Mouse (Mus musculus) left cerebral cortex, adult 2 months (tissue): ENCODE results near the gene Plg. TPM values are rescaled to one million over a fixed set of nuclear protein-coding genes. Genes with fewer than 3 reads are reported as not detected.

ENCODE experiments used
- DNase-seq, 2 experiments: peaks; one replicate each; pipeline ENCODE4 v3.0.0; 2021 to 2022; ENCODE audit warnings: low spot score in 2 of 2, mixed read lengths in 1 of 2; ENCODE audit errors: extremely low spot score in 1 of 2
- H3K27ac ChIP-seq: fragments of 200-600 bp; 2 replicates; pipeline ENCODE4 v1.8.1; 2022
- H3K4me3 ChIP-seq: fragments of 200-600 bp; 2 replicates; pipeline ENCODE4 v1.8.1; 2022
- CTCF ChIP-seq: fragments of 200-600 bp; IDR thresholded peaks from 2 replicates; pipeline ENCODE4 v1.8.1; 2022; ENCODE audit warnings: antibody characterized with exemption, mild to moderate bottlenecking, moderate library complexity
- intact Hi-C: fragments of 180-260 bp; cut with DNase I; formaldehyde crosslinking; loops from one replicate; pipeline ENCODE4 v1.15.1; 2025
- total RNA-seq, 2 experiments: library from RNA; stranded (reverse); gene quantifications; 2 replicates each; pipeline ENCODE4 v1.2.3; 2021

The Plg gene
- total RNA-seq, 2 experiments from 2014 or later = 0.11 TPM; not detected in 1

- no peak for TF ChIP-seq CTCF
- intact Hi-C loops = no loop called here
- Histone ChIP-seq H3K4me3 (no peak overlapping the region), H3K27ac (no peak overlapping the region)
- DNase-seq = no peak
These were observed 17.8 kb downstream of the Plg start for GRCm38 (mm10) chr17:12396163-12396677.

- Histone ChIP-seq H3K27ac (no peak overlapping the region), H3K4me3 (no peak overlapping the region)
- intact Hi-C loops = no loop called here
- no peak for DNase-seq
- TF ChIP-seq CTCF = peak; percentile 21
These were observed 25.0 kb downstream of the Plg start for GRCm38 (mm10) chr17:12403420-12403819.

GRCm38 (mm10) chr17:12409346-12409944, 31.0 kb downstream of the Plg start:
- no peak overlapping the region for H3K4me3 ChIP-seq
- DNase-seq = no peak
- no peak for TF ChIP-seq CTCF
- intact Hi-C loops = no loop called here
- no peak overlapping the region for H3K27ac ChIP-seq

DNA sequence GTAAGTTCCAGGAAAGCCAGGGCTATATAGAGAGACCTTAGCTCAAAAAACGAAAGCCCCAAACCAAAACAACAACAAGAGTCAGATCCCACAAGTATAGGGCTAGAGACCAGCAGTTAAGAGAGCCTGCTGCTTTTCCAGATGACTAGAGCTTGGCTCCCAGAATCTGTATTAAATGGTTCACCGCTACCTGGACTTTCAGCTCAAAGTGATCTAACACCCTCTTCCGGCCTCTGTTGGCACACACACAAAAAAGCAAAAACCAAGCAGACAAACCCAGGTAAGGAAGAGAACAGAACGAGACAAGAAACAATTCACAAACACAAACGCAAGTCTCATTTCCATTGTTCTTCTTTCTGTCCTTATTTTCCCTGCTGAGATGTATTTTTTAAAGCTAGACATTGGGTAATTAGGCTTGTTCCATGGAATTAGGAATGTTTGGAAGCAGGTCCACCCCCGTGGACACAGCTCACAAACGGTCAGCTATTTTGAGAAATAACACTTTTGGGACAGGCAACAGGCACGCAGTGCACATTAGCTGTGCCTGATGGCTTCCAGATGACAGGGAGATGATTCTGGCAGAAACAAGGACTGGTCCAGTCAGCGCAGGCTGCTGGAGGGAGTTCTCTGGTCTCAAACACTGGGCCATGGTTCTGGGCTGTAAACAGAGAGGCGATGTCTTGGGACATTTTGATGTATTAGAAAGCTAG, 33.9 kb downstream of the Plg start:
- intact Hi-C loops = no loop called here

DNA sequence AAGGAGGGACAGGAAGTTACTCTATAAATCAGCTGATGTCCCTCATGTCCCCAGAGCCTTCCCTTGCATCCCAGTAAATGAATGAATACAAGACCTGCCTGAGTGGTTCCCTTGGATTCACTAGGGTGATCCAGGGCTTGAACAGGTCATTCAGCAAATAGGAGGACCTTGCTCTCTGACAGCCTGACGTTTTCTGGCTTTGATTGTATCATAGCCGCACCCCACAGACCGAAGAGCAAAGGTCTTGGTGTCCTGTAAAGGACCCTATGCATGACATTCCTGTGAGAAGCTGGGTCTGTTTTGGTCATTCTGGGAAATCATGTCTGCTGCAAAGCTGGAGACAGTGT, 34.5 kb downstream of the Plg start:
- intact Hi-C loops = no loop called here
- no peak for TF ChIP-seq CTCF
- H3K27ac ChIP-seq = no peak overlapping the region
- no peak overlapping the region for H3K4me3 ChIP-seq
- no peak for DNase-seq

More for the DNA sequence above, 33.9 kb downstream of the Plg start:
- no peak for DNase-seq
- no peak for TF ChIP-seq CTCF
- Histone ChIP-seq H3K27ac (no peak overlapping the region), H3K4me3 (no peak overlapping the region)

DNA sequence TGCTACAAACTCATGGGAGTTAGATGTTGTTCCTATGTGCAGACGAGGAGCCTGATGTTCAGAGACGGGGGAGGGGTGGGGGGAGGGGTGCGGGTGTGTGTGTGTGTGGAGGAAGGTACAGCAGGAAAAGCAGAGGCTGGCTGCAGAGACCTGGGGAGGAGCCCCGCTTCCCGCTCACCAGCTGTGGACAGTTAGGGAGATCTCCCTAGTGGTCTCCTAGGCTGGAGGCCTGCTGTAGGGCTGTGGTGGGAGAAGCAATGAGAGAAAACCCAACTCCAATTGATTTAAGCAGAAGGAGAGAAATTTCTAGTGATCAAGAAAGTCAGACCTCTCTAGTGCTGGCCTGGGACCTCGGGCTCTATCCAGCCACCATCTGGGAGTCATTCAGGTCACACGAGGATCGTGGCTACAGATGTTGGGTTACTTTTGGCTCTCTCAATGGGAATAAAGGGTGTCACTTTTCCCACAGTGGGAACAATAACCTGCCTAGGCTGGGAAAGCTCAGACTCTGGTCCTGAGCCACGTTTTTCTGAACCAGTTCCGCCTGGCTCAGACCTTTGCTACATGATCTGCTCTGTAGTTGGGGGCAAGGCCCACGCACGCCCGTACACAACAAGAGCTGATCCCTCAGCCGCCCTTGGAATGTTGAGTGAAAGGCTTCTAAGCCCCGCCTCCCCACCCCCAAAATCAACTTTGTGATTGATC, 36.8 kb downstream of the Plg start:
- intact Hi-C loops = loop anchor here (5.0 kb wide), 1 partner anchor 582 kb away; no protein-coding TSS in a partner anchor
- H3K27ac ChIP-seq = no peak overlapping the region
- no peak for TF ChIP-seq CTCF
- H3K4me3 ChIP-seq = no peak overlapping the region
- DNase-seq = no peak

- H3K4me3 ChIP-seq = no peak overlapping the region
These were observed 37.3 kb downstream of the Plg start for GRCm38 (mm10) chr17:12415741-12416140.

DNA sequence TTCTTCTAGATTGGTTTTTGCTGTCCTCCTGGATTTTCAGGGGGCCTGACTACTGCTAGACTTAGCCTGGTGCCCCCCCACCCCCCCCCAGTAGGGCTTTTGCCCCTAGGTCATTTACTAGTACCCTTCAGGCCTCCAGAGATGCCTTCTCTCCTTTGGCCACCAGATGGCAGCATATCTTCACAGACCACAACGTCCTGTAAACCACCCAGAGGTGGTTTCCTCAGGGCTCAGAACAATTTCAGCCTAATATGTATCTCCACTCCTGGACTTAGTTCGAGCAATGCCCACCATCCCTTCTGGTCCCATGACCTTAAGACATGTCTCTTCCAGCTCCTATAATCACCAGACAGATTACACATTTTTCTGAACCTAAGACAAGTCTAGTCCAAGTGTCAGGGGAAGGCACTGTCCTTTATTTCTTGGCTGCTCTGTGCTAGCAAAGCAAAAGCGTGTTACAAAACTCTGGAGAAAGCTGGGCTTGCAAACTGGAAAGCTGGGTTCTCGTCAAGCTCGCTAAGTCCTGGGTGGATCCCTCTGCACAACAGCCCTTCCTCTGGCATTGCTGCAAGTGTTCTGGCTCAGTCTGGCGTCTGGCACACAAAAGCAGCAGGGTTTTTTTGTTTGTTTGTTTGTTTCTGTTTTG, 38.0 kb downstream of the Plg start:
- DNase-seq = peak; percentile 79 to 80
- H3K27ac ChIP-seq = peak overlapping the region; percentile 3; the same call in 1 of the 2 replicates
- TF ChIP-seq CTCF = peak; percentile 84
- intact Hi-C loops = loop anchor here (1.0 to 5.0 kb wide), 5 partner anchors 36 to 581 kb away; no protein-coding TSS in a partner anchor
- no peak overlapping the region for H3K4me3 ChIP-seq

More at GRCm38 (mm10) chr17:12415741-12416140, 37.3 kb downstream of the Plg start:
- intact Hi-C loops = loop anchor here (1.0 to 5.0 kb wide), 5 partner anchors 37 to 582 kb away; no protein-coding TSS in a partner anchor
- no peak overlapping the region for H3K27ac ChIP-seq
- DNase-seq = no peak
- TF ChIP-seq CTCF = no peak

- Histone ChIP-seq H3K27ac (peak overlapping the region; percentile 51; the same call in 1 of the 2 replicates), H3K4me3 (no peak overlapping the region)
- intact Hi-C loops = loop anchor here (5.0 kb wide), 1 partner anchor 578 kb away; no protein-coding TSS in a partner anchor
- no peak for DNase-seq
- no peak for TF ChIP-seq CTCF
These were observed 41.2 kb downstream of the Plg start for GRCm38 (mm10) chr17:12419491-12420079.

DNA sequence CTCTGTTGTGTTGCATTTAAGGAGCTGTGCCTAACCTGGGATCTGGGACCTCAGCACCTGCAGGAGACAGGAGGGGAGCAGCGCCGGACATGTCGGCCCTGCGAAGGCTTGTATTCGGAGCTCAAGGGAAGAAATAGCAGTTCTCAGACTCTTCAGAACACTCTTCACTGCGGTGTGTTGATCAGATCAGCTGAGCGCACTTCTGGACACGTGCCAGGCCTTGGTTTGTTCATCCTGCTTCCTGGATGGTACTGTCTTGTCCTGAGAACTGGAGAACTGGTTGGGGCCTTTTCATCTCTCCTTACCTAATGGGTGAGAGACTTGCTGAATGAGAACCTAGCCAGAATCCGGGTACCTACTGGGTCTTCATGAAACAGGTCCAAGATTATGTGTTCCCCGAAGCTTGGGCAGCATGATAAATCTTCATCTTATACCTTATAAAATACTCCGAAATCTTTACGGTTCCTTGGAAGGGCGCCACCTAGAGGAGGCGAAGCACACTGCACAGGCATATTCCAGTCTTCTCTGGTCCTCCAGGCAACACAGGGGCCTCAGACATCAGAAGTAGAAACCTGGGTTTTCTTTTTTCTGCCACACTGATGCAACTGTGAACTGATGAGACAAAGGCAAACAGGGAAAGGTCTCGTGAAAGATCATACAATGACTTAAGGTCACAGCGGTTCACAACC, 42.6 kb downstream of the Plg start:
- H3K4me3 ChIP-seq = no peak overlapping the region
- peak; percentile 65 for TF ChIP-seq CTCF
- H3K27ac ChIP-seq = no peak overlapping the region
- DNase-seq = no peak
- intact Hi-C loops = no loop called here

GRCm38 (mm10) chr17:12422143-12422542, 43.7 kb downstream of the Plg start:
- no peak overlapping the region for H3K4me3 ChIP-seq
- no peak for DNase-seq
- H3K27ac ChIP-seq = no peak overlapping the region
- intact Hi-C loops = no loop called here
- peak; percentile 22 for TF ChIP-seq CTCF
